Mouse (Mus musculus) CH12.LX (cell line): ENCODE data around the gene Sec14l1.

ENCODE experiments used
- CHD2 ChIP-seq: IDR thresholded peaks from 2 replicates; pipeline ENCODE4 v1.6.1; 2011; ENCODE audit warnings: low read length, improper control_type of control experiment
- CTCF ChIP-seq, 2 experiments: IDR thresholded peaks in 1 of 2; conservative IDR thresholded peaks in 1 of 2; 2 replicates each; pipeline ENCODE4 v1.5.1; 2011 to 2012; ENCODE audit warnings: low read depth in 2 of 2, low read length in 2 of 2, improper control_type of control experiment in 1 of 2, inconsistent platforms in 1 of 2, mild to moderate bottlenecking in 1 of 2, moderate library complexity in 1 of 2
- GABPA ChIP-seq: IDR thresholded peaks from 2 replicates; pipeline ENCODE4 v1.6.1; 2012; ENCODE audit warnings: low read depth, low read length, improper control_type of control experiment, inconsistent platforms; ENCODE audit not compliant: insufficient replicate concordance
- KAT2A ChIP-seq: IDR thresholded peaks from 2 replicates; pipeline ENCODE4 v1.6.1; 2012; ENCODE audit warnings: low read length, improper control_type of control experiment, inconsistent platforms; ENCODE audit not compliant: insufficient replicate concordance
- POLR2A ChIP-seq: IDR thresholded peaks from 2 replicates; pipeline ENCODE4 v1.6.1; 2011; ENCODE audit warnings: low read depth, mild to moderate bottlenecking, improper control_type of control experiment, low read length
- RAD21 ChIP-seq: IDR thresholded peaks from 2 replicates; pipeline ENCODE4 v1.6.1; 2011; ENCODE audit warnings: low read depth, mild to moderate bottlenecking, low read length, improper control_type of control experiment, moderate library complexity
- UBTF ChIP-seq: IDR thresholded peaks from 2 replicates; pipeline ENCODE4 v1.6.1; 2012; ENCODE audit warnings: low read depth, mild to moderate bottlenecking, inconsistent platforms, low read length, improper control_type of control experiment, moderate library complexity

DNA sequence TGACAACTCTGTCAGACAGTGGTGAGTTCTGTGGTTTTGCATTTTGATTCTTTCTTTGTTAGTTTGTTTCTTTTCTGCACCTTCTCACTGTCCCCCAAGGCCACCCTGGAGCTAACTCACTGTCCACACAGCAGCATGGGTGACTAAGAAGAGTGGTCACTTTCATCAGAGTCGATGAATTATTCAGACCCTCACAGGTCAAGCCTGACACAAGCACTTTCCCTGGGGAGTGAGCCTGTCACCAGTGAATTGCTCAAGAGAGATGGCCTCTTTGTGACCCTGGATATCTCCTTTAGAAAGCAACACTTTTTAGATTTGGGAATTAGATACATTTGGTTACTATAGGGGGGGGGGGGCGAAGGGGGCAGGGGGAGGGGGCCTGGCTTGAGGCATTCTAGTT is 15.6 kb upstream of the Sec14l1 start:
- TF ChIP-seq POLR2A (no peak), CTCF (conservative IDR thresholded peaks at IDR 0.05 in 1 of 2, IDR thresholded peaks at IDR 0.05 in 1 of 2; ENCODE audit: low read depth in 2 of 2, low read length in 2 of 2) (no peak), CHD2 (no peak), RAD21 (no peak), GABPA (no peak), KAT2A (no peak), UBTF (no peak)
